Mouse (Mus musculus) heart, postnatal 0 days (tissue): ENCODE results near the gene Olfr397.

Experiments
- CTCF ChIP-seq: IDR thresholded peaks from 2 replicates; pipeline ENCODE4 v1.5.1; 2016; ENCODE audit warnings: antibody characterized with exemption, control low read depth, low read depth
- EP300 ChIP-seq: IDR thresholded peaks from 2 replicates; pipeline ENCODE4 v1.6.1; 2016; ENCODE audit warnings: antibody characterized with exemption, low read depth

GRCm38 (mm10) chr11:73993115-73993514, 32.5 kb downstream of the Olfr397 start:
- no peak for TF ChIP-seq CTCF
- TF ChIP-seq EP300, result no peak
